Mouse (Mus musculus): ENCODE results near the gene Fblim1.

- TF ChIP-seq EP300 (IDR thresholded peaks at IDR 0.05; ENCODE audit: low read depth) (no peak), CTCF (IDR thresholded peaks at IDR 0.05; ENCODE audit: low read depth) (no peak)
These were observed 21.6 kb upstream of the Fblim1 start for GRCm38 (mm10) chr4:141627502-141627901.

All from liver, postnatal 0 days (tissue).